Mouse (Mus musculus): ENCODE data around the gene Tm2d3.

DNA sequence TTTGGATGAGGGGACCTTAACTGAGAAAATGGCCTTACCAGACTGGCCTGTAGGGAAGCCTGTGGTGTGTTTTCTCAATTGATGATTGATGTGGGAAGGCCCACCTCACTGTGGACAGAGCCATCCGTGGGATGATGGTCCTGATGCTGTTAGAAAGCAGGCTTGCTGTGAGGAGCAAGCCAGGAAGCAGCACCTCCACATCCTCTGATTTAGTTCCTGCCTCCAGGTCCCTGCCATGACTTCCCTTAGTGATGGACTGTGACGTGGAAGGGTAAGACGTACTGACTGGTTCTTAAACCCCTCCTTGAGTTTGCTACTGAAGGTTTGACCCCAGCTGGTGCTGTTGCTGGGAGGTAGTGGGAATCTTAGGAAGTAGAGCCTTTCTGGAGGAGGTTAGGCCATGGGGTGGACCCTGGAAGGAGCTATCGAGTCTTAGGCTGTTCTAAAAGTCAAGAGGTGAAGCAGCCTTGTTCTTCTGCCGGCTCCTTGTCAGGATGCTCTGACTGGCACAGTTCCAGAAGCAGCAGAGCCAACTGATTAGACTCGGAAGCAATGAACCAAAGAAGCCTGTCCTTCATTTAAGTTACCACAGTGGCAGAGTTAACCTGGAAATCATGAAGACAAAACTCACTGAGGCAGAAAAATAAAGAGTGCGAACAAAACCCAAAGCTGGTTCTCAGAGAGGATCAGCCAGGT is 11.9 kb upstream of the Tm2d3 start:
- TF ChIP-seq CTCF (IDR thresholded peaks at IDR 0.05; ENCODE audit: low read depth) (no peak), EP300 (IDR thresholded peaks at IDR 0.05; ENCODE audit: low read depth) (no peak)

All from heart, postnatal 0 days (tissue).